Mouse (Mus musculus) embryonic facial prominence, embryonic 11.5 days (tissue): ENCODE data around the gene Kif26b. TPM values are rescaled to one million over a fixed set of nuclear protein-coding genes. Genes with fewer than 3 reads are reported as not detected.
A peak's percentile ranks its signal among the peaks of the same experiment; 100 is the strongest.

Source experiments
- ATAC-seq: fragments of 200-750 bp; cut with Nextera tagmentation; replicated peaks from 2 replicates; pipeline ENCODE4 v1.8.0; 2017; ENCODE audit warnings: low read depth; ENCODE audit not compliant: insufficient number of reproducible peaks, low FRiP score, low TSS enrichment
- DNase-seq: peaks from one replicate; pipeline ENCODE4 v3.0.0-alpha.2; 2015; ENCODE audit warnings: low spot score
- H3K27ac ChIP-seq: fragments of 300-500 bp; sonication (generic); replicated peaks from 2 replicates; pipeline ENCODE4 v1.5.1; 2014; ENCODE audit warnings: mild to moderate bottlenecking, low read depth, low read length, control low read depth
- H3K27me3 ChIP-seq: fragments of 300-500 bp; sonication (generic); 2 replicates; pipeline ENCODE4 v1.6.1; 2014; ENCODE audit warnings: mild to moderate bottlenecking, low read length, moderate library complexity, mixed read lengths; ENCODE audit not compliant: control insufficient read depth, insufficient read depth
- H3K36me3 ChIP-seq: fragments of 300-500 bp; sonication (generic); replicated peaks from 2 replicates; pipeline ENCODE4 v1.6.1; 2014; ENCODE audit warnings: low read depth, mild to moderate bottlenecking, low read length, moderate library complexity, mixed read lengths; ENCODE audit not compliant: control insufficient read depth, insufficient read depth
- H3K4me1 ChIP-seq: fragments of 300-500 bp; sonication (generic); 2 replicates; pipeline ENCODE4 v1.6.1; 2014; ENCODE audit warnings: low read length, mixed read lengths; ENCODE audit not compliant: control insufficient read depth, insufficient read depth
- H3K4me2 ChIP-seq: fragments of 300-500 bp; sonication (generic); 2 replicates; pipeline ENCODE4 v1.6.1; 2014; ENCODE audit warnings: low read depth, mild to moderate bottlenecking, control low read depth, low read length, moderate library complexity
- H3K4me3 ChIP-seq: fragments of 300-500 bp; sonication (generic); 2 replicates; pipeline ENCODE4 v1.5.1; 2014; ENCODE audit warnings: low read depth, low read length, control low read depth
- H3K9ac ChIP-seq: fragments of 300-500 bp; sonication (generic); replicated peaks from 2 replicates; pipeline ENCODE4 v1.6.1; 2014; ENCODE audit warnings: mild to moderate bottlenecking, control low read depth, low read length
- H3K9me3 ChIP-seq: fragments of 300-500 bp; sonication (generic); replicated peaks from 2 replicates; pipeline ENCODE4 v1.6.1; 2016; ENCODE audit warnings: mild to moderate bottlenecking, low read length, inconsistent platforms, mixed read lengths; ENCODE audit not compliant: control insufficient read depth
- WGBS: fragments of 180-500 bp; shearing (Covaris S2); extraction: QIAGEN DNeasy Blood & Tissue Kit; methylation state at CpG from one replicate; pipeline ENCODE4 v1.1.7; 2014; 5-methylcytosine and 5-hydroxymethylcytosine counted together
- polyA plus RNA-seq: library from polyadenylated mRNA; unstranded; fragments of >200 nt; fragmentation: Nextera tagmentation; extraction: Ambion mirVana; gene quantifications from 2 replicates; pipeline ENCODE4 v1.2.1, GENCODE M21; 2014

The Kif26b gene
- polyA plus RNA-seq, 1 experiment from 2014 or later, result 12.3 TPM

- no peak overlapping the region for H3K27ac ChIP-seq
- WGBS, result 75% methylated on average over 12 of the region's 12 CpGs
- H3K4me1 ChIP-seq, result no peaks in the 10 kb centered on the region
- DNase-seq (no peak), ATAC-seq (no peak)
- H3K4me2 ChIP-seq, result no peak overlapping the region
- no peaks in the 10 kb centered on the region for H3K36me3 ChIP-seq
- no peak overlapping the region for H3K4me3 ChIP-seq
- H3K9me3 ChIP-seq, result no peaks in the 10 kb centered on the region
- H3K27me3 ChIP-seq, result no peaks in the 10 kb centered on the region
- no peak overlapping the region for H3K9ac ChIP-seq
Measured at GRCm38 (mm10) chr1:178677160-178677559, 148.2 kb downstream of the Kif26b start.

GRCm38 (mm10) chr1:178677630-178678221 is 148.8 kb downstream of the Kif26b start:
- DNase-seq (no peak), ATAC-seq (no peak)
- Histone ChIP-seq H3K36me3 (no peaks in the 10 kb centered on the region), H3K4me1 (no peaks in the 10 kb centered on the region), H3K9me3 (no peaks in the 10 kb centered on the region), H3K27ac (no peak overlapping the region), H3K4me3 (no peak overlapping the region), H3K4me2 (no peak overlapping the region), H3K27me3 (no peaks in the 10 kb centered on the region), H3K9ac (no peak overlapping the region)
- WGBS, result 93% methylated on average over 4 of the region's 4 CpGs

DNA sequence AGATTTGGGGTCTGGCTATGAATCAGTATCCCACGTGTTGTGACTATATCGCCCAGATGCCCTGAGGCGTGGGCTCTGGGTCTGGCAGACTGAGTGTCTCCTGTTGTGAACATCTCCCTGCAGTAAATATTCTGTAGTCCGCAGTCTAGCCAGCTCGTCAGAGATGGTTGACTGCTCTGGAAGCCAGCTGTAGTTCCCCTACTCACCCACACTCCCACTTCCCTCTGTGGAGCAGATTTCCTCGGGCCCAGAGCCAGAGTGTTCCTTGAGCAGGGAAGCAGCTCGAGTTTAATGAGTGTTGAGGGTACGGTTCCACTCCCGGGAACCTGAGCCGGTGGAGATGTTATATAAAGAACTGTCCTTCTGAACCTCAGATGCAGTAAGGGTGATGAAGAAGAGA is 154.7 kb downstream of the Kif26b start:
- Histone ChIP-seq H3K27ac (no peak overlapping the region), H3K4me2 (no peak overlapping the region), H3K36me3 (no peaks in the 10 kb centered on the region), H3K9ac (no peak overlapping the region), H3K27me3 (no peaks in the 10 kb centered on the region), H3K4me1 (no peaks in the 10 kb centered on the region), H3K4me3 (no peak overlapping the region), H3K9me3 (no peaks in the 10 kb centered on the region)
- DNase-seq, result no peak
- WGBS, result 72% methylated on average over 10 of the region's 10 CpGs
- ATAC-seq, result no peak

DNA sequence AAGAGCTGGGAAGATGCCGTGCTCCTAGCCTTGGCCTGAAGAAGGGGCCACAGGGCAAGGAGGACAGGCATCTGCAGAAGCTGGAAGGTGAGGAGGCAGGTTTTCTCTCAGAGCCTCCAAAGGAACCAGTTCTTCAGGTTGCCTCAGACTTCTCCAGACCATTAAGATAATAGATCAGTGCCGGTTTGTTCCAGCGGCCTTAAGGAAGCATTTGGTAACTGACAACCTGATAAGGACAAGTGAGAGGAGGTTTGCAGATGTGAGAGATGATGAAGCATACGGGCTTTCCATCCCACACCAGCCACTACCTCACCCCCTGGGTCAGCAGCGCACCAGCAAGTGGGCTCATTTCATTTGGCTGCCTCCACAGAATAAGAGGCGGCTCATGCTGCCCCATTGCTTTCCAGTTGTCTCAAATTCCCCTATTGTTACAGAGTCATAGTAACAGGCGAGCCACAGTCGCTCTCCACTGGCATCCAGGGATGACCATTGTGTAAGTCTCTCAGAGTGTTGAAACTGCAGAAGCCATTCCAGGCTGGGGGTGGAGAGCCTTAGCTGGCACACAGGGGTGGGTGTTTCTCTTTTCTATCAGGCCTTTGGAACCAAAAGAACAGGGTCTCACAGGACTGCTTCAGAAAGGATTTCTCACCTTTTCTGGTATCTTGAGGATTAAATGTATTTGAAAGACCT is 156.2 kb downstream of the Kif26b start:
- H3K4me1 ChIP-seq, result no peaks in the 10 kb centered on the region

GRCm38 (mm10) chr1:178686881-178687280 is 158.0 kb downstream of the Kif26b start:
- Histone ChIP-seq H3K36me3 (no peaks in the 10 kb centered on the region), H3K27ac (no peak overlapping the region), H3K4me3 (no peak overlapping the region), H3K9ac (no peak overlapping the region), H3K4me1 (no peaks in the 10 kb centered on the region; the same call in 1 of the 2 replicates), H3K27me3 (no peaks in the 10 kb centered on the region), H3K9me3 (no peaks in the 10 kb centered on the region), H3K4me2 (no peak overlapping the region)
- no peak for ATAC-seq
- DNase-seq, result no peak

More for the DNA sequence above, 156.2 kb downstream of the Kif26b start:
- Histone ChIP-seq H3K4me2 (no peak overlapping the region), H3K36me3 (no peaks in the 10 kb centered on the region), H3K27ac (no peak overlapping the region), H3K9me3 (no peaks in the 10 kb centered on the region), H3K4me3 (no peak overlapping the region), H3K9ac (no peak overlapping the region), H3K27me3 (no peaks in the 10 kb centered on the region)
- 71% methylated on average over 8 of the region's 8 CpGs for WGBS
- DNase-seq (no peak), ATAC-seq (no peak)

DNA sequence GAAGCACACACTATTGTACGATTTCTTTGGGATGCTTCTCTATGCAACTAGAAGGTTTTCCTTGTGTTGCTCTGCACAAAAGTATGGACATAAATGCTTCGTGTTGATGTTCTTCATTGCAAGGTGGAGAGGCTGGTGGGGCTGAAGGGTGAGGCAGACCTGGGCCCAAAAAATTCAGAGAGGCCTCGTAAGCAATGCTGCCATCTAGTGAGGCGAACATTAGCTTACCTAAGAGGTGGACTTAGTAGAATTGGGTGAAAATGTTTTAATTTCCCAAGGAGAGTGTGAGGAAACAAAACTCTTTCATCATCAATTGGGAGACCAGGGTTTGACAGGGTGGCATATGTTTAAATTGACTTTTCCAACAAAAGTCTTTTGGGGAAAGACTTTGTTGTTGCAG is 160.6 kb downstream of the Kif26b start:
- Histone ChIP-seq H3K9ac (no peak overlapping the region), H3K4me1 (no peaks in the 10 kb centered on the region; the same call in 1 of the 2 replicates), H3K9me3 (no peaks in the 10 kb centered on the region), H3K27ac (no peak overlapping the region), H3K36me3 (no peaks in the 10 kb centered on the region), H3K4me3 (no peak overlapping the region), H3K27me3 (no peaks in the 10 kb centered on the region), H3K4me2 (no peak overlapping the region)
- WGBS, result 53% methylated on average over 4 of the region's 4 CpGs
- DNase-seq (peak; percentile 42), ATAC-seq (no peak)

GRCm38 (mm10) chr1:178691679-178692078 is 162.8 kb downstream of the Kif26b start:
- no peaks in the 10 kb centered on the region for H3K27me3 ChIP-seq
- H3K9me3 ChIP-seq, result no peaks in the 10 kb centered on the region
- no peaks in the 10 kb centered on the region; the same call in 1 of the 2 replicates for H3K4me1 ChIP-seq
- no peak for ATAC-seq
- H3K9ac ChIP-seq, result no peak overlapping the region
- no peaks in the 10 kb centered on the region for H3K36me3 ChIP-seq
- no peak for DNase-seq
- no peak overlapping the region for H3K27ac ChIP-seq
- no peak overlapping the region for H3K4me3 ChIP-seq
- no peak overlapping the region for H3K4me2 ChIP-seq
- WGBS, result 72% methylated on average over 3 of the region's 3 CpGs

DNA sequence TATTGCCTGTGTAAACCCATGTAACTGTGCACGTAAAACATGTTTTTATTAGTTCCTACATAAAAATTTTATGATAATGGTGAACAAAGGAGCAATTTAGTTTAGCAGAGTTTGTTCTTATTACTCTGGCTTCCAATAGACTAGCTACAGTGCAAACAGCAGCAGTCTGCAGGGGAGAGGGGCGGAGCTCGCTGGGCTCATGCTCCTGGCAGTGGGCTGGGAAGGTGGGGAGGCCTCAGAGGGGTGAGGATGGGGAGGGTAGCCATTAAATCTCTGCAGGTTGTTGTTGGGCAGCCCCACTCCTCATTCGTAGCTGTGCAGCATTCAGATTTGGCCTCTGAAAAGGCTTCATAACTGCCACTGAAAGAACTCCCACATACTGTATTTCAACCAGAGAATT is 171.2 kb downstream of the Kif26b start:
- no peaks in the 10 kb centered on the region for H3K4me1 ChIP-seq
- H3K4me3 ChIP-seq, result no peak overlapping the region
- H3K9me3 ChIP-seq, result no peaks in the 10 kb centered on the region
- H3K27me3 ChIP-seq, result no peaks in the 10 kb centered on the region
- no peaks in the 10 kb centered on the region for H3K36me3 ChIP-seq
- no peak overlapping the region for H3K27ac ChIP-seq
- ATAC-seq, result no peak
- H3K4me2 ChIP-seq, result no peak overlapping the region
- no peak for DNase-seq
- WGBS, result 60% methylated on average over 4 of the region's 4 CpGs
- H3K9ac ChIP-seq, result no peak overlapping the region
